Mouse (Mus musculus) common myeloid progenitor, adult 5-6 weeks (primary cell): Measurements from ENCODE around the gene 8030411F24Rik. TPM values are rescaled to one million over a fixed set of nuclear protein-coding genes. Genes with fewer than 3 reads are reported as not detected.
"Not testable (repeated sequence)": the region's sequence is repeated elsewhere in the genome, so short reads cannot be mapped to it uniquely, and the experiment has no call there.

ENCODE experiments used
- ATAC-seq: replicated peaks from 2 replicates; pipeline ENCODE4 v1.8.0; 2016; ENCODE audit warnings: low read depth, mild to moderate bottlenecking, moderate TSS enrichment, inconsistent platforms; ENCODE audit not compliant: poor library complexity, severe bottlenecking
- total RNA-seq: library from RNA; stranded (forward); fragments of 200-1000, 187-1606 nt; gene quantifications from 2 replicates; pipeline ENCODE4 v1.2.3, GENCODE M21; 2017

The 8030411F24Rik gene
- total RNA-seq: not detected in 2 replicates

- no peak for ATAC-seq
These were observed at the start of gene 8030411F24Rik for GRCm38 (mm10) chr2:148781709-148782108. 8030411F24Rik (plus strand) TSS chr2:148782009.

DNA sequence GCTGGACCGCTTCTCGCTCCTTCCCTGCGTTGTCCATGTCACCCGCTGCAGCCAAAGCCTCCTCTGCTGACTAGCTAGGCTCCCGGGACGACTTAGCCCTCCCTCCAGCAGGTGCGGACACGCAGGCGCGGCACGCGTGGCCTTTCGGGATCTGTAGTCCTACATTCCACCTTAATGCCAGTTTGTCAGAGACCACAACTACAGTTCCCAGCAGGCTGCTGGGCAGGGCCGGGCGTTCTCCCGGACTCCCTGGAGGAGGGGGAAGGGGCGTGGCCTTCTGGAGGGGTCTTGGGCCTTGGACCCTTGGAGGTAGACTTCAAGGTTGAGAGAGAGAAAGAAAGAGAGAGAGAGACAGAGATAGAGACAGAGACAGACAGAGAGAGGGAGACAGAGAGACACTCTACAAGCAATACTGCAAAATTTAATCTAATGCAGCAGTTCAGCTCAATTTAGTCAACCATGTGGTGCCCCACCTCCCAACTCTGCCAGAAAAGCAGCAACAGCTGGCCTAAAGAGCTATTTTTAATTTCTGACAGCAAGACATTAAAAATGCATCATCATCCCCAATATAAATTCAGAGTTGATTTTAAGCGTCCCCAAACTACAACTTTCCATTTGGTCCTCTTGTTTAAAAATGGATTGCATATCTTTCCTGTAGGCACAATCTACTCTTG, 49.3 kb upstream of the 8030411F24Rik start, which contains the start of gene Napb:
Gene Napb (minus strand): TSS at position 141 of the 674 bp plus-strand sequence.
- ATAC-seq: peak; percentile 98

DNA sequence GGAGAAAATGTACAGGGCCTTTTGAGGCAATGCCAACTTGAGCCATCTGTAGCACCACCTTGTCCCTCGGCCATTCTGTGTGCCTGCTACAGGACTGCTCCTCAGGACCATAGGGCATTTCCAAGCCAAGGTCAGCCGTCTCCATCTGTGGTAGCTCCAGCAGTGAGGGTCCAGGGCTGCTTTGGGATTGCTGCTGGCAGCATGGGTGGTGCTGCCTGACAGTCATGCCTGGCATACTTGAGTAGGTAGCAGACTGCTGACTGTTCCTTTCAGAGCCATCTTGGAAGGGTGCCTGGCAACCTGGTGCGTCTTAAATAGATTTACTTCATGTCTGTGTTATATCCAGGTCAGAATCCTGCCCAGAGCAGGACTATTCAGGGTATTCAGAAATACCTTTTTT, 38.8 kb upstream of the 8030411F24Rik start:
- no peak for ATAC-seq

- no peak for ATAC-seq
These were observed 37.9 kb upstream of the 8030411F24Rik start for GRCm38 (mm10) chr2:148743846-148744407.

DNA sequence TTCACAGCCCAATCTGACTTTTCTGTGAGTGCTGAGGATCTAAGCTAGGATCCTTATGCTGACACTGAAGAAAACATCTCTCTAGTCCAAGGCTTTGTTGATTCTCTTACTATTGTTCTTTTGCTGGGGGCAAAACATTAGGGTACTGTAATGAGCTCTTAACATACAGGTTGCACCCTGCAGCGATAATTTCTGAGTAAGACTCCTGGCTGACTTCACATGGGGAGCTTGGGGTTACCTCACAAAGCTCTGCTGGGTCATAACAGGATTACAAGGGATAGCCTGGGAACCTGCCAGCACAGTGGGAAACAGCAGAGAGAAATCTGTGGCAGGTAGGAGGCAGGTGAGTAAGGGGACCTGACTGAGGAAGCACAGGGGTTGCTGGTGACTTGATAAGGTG, 31.8 kb upstream of the 8030411F24Rik start, which contains the start of gene Cstl1:
Gene Cstl1 (plus strand): TSS at position 301 of the 400 bp plus-strand sequence.
- no peak for ATAC-seq

DNA sequence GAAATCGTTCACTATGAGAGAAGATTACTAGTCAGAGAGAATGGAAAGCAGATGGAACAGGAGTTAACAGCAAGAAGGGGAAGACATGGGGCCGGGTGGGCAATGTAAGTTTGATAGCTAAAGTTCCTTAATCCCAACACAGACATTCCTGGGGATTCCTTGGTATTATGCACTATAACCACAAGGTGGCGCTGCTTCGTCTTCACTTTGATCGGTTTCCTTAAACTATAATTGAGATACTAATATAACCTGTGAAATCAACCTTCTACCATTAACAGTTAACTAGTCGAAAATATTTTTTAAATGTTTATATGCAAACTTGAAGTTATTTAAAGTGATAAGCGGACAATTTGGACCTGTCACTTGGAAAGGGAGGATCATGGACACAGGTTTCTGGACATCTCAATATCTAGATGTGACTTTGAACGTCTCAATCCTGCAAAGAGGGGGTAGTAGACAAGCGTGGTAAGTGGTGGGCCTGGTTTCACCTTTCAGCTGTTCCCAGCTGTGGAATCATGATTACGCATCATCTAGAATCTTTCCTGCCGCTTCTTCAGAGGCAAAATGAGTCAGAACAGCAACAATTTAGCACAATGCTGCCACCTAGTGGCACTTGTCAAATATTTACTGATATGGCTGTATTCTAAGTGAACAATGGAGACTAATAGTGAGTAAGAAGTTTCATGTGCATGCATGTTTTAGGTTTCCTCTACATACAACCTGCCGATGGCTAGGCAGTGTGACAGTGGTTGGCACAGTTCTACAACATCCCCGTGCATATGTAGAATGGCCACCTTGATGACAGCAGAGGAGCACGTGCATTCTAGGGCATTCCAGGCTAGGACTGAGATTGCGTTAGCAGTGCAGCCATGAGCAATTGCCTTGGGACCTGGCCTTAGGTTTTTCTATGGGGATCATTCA, 29.7 kb upstream of the 8030411F24Rik start:
- peak; percentile 93 for ATAC-seq

GRCm38 (mm10) chr2:148754310-148754846, 27.4 kb upstream of the 8030411F24Rik start:
- no peak for ATAC-seq

DNA sequence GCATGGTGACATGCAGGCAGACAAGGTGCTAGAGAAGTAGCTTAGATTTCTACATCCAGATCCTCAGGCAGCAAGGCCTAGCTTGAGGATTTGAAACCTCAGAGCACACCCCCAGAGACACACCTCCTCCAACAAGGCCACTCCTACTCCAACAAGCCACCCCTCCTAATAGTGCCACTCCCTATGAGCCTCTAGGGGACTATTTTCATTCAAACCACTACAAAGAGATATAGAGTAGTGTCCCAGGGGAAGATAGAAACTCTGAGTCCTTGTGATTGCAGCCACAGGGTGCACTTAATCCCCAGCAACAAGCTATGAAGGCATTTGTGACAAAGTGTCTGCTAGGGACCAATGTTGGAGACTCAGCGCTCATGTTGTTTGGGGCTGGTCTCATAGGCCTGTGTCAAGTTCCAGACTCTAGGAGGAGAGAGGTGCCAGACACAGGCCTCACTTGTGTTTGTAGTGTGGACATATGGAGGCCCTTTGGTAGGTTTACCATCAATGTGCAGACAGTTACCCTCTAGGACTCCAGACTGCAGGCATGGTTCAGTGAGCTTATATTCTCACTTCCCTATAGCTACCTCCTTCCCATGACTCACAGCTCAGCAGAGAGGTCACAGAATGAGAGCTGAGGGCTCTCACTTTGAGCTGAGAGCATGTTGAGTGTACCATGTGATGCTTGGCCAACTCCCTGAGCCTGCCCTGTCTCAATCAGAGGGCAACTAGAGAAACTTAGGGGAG, 18.0 kb upstream of the 8030411F24Rik start:
- peak; percentile 76 for ATAC-seq

GRCm38 (mm10) chr2:148771397-148771796, 10.4 kb upstream of the 8030411F24Rik start, which contains the start of gene Cst11:
Cst11 (minus strand) TSS chr2:148771497.
- ATAC-seq: not testable (repeated sequence)

DNA sequence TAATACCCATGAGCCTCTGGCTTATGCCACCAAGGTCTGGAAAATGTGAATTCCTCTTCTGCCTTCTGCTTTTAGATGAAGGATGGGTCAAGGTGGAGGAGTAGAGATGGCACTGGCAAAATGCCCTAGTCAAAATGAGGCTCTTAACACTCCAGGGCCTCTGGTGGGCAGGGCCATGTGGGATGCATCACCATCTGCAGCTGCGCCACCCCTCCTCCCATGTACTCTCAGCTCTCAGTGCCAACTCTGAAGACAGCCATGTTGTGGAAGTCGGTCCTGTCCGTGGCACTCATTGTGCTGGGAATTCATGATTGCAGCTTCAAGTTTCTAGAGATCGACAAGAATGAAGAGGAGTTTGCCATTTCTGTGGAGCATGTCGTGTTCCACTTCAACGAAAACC, 7.3 kb downstream of the 8030411F24Rik start, which contains the start of gene Cst12:
Gene Cst12 (plus strand): TSS at position 220 of the 400 bp plus-strand sequence.
- no peak for ATAC-seq

DNA sequence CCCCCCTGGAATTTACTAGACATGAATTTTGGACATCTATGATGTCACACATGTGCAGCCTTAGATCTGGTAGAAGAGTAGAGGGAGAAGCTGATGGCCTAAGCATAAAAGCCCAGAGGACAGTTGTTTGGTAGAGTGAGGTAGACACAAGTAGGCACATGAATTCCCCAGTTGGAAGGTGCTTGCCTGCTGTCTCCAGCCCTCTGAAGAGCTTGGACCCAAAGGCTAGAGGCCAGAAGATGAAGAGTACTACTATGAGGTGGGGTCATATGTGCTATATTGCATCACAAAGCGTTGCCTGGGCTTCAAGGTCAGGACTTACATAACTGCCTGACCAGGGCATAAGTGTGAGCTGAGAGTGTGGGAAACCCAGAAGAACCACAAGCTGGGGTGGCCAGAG, 16.7 kb downstream of the 8030411F24Rik start, which contains the start of gene Cst8:
Gene Cst8 (plus strand): TSS at position 301 of the 400 bp plus-strand sequence.
- ATAC-seq: no peak

DNA sequence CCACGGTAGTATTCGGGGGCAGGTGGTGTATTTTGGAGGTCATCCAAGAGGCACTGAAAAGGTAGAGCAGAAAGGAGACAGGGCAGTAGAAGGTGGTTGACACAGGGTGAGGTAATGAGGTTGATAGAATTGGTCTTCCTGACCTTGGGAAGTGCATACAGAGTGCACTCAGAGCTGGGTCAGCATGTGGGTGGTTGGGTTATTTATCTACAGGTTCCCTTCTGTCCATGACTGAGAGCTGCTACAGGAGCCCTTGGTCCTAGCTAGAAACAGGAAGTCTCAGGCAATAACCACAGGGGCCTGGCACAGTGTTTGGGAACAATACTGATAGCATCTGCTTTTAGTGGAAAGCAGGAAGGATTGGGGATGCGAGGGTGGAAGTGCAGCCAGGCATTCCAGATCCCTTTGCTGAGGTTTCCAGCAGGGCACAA, 19.7 kb downstream of the 8030411F24Rik start:
- ATAC-seq: peak; percentile 36; the same call in 1 of the 2 replicates

GRCm38 (mm10) chr2:148806696-148807095, 24.9 kb downstream of the 8030411F24Rik start:
- ATAC-seq: no peak

DNA sequence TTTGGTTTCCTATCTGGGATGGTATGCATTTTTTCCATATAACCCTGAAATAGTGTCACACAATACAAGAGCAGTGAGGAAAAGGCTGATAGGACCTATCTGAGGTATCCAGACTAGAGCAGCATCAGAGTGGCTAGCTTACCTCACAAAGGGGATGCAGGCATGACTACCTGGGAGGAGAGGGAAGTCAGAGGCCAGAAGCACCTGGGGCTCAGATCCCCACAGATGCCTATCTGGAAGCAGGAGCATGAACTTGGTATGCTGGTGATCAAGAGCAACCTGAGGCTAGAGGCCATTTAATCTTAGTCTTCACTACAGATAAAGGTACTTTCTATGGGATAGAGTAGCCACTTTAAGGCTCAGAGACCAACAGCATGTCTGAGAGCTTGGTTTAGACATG, 38.1 kb downstream of the 8030411F24Rik start, which contains the start of gene Cst13:
Gene Cst13 (plus strand): TSS at position 173 of the 400 bp plus-strand sequence.
- ATAC-seq: no peak

- ATAC-seq: no peak
These were observed 44.2 kb downstream of the 8030411F24Rik start for GRCm38 (mm10) chr2:148825986-148826385.

- no peak for ATAC-seq
These were observed 53.1 kb downstream of the 8030411F24Rik start, which contains the start of gene Cst9 for GRCm38 (mm10) chr2:148834912-148835311. Cst9 (plus strand) TSS chr2:148835147.
